Mouse (Mus musculus) neural tube, embryonic 10.5 days (tissue): ENCODE measurements at regions not wholly inside any gene's neighbourhood (a gene's known extent, or its start where the extent isn't known, plus 50 kb on each side); places are given as distances from the start of the nearest gene placed in this dataset.
A peak's percentile ranks its signal among the peaks of the same experiment; 100 is the strongest.

Experiments
- DNase-seq: peaks from one replicate; pipeline ENCODE4 v3.0.0-alpha.2; 2017; ENCODE audit warnings: low spot score; ENCODE audit errors: extremely low spot score

DNA sequence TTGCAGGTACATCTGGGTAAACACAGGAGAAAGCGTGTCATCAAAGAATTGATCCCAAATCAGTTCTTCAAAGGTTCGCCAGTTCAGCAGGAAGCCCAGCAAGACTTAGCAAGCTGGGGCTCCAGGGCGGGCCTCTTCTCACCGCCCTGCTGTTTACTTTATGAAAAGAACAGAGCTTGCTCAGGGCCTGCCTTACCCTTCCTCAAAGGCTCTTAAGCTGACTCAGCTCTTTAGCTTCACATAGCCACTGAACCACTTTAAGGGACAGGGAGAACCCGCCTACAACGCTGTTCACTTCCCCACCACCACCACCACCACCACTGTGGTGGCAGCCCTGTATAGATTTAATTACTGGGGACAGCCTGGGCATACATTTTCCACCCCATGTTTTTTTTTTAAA is 148.5 kb downstream of the Clic5 start:
- no peak for DNase-seq

DNA sequence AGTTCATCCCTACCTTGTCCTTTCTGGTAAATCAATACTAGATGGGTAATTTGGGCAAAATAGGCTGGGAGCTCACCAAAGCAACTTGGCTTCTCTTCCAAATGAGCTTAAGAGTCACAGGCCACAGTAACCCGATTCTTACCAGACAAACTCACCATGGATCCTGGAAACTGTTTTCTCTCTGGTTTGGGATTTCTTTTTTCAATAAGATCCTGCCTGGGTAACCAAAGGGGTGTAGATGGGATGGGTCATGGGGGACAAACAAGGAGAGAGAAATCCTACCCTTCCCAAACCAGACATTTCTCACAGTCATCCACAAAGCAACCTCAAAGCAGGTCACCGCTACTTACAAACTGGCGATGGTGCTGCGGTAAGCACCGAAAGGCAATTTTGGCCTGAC is 148.9 kb downstream of the Clic5 start:
- DNase-seq = no peak

DNA sequence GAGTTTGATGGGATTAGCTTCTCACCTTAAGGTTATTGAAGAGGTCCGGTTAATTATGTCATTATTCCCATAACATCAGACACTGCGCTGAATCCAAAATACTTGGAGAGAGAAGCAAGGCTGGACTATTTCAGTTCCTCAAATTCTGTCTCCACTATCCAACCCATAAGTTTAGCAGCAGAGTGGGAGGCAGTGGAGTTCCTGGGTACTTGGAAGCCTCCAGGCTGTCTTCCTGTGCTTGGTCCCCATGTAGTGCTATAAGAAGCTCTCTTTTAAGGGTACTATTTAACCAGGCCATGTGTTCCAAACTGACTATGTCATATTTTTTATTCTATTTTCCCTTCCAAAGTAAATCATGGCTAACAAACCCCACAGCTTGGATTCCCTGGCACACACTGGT is 156.2 kb downstream of the Clic5 start:
- DNase-seq = no peak

DNA sequence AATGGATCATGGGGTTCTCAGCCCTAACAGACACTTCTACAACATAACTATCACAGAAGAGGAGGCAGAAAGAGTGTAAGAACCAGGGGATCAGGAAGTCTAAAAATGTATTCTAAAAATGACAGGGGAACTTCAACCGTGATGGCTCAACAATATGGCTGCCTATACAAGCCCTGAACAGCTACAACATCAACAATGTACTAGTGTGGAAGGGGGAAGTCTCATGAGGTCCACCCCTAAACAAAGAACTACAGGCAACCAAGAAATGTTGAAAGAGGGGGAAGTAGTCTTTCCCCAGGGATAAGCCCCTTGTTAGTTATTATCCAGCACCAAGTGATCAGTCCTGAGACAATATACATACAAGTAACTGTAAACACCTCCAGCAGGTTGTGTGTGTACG is 157.0 kb downstream of the Clic5 start:
- DNase-seq = no peak

DNA sequence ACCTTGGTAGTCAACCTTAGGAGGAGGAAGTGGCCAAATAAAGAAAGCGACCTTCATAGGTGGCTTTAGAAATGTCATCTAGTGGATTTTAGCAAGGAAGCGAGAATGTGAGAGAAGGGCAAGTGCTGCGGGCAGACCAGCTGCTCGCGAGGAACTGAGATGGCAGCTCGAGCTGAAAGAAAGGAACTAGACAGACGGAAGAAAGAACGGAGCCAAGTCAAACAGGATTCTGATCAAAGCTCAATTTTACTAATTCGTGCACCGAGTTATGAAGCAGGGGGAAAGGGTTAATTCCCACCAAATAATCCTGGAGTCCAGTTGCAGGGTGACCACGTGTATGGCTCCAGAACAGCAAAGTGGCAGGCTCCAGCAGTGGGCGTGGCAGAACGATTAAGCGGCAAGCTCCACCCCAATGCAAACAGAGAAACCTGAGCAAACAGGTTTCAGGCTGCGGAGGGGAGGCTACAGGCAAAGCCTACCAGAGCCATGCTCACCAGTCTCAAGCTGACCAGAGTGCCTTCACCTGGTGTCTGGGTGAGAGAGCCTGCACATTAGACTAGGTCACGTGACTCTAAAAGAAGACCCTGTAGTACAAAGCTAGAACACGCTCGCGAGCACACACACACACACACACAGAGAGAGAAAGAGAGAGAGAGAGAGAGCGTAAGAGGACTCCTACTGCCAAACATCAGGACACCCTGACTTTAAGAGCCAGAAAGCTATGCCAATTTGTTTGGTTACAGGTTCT is 162.0 kb downstream of the Clic5 start:
- no peak for DNase-seq

DNA sequence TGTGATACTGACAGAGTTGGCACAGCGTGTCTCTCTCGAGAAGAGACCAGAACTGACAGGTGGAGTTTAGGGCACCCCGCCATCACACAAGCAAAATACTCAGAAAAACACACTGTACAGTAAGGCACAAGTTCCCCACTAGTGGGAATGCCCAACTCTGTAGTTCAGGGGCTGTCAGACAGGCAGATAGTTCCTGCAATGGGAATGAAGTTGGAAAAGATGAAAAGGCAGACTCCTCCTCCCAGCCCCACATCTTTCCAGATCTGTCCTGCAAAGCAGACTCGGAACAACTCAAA is 162.5 kb downstream of the Clic5 start:
- DNase-seq = no peak

DNA sequence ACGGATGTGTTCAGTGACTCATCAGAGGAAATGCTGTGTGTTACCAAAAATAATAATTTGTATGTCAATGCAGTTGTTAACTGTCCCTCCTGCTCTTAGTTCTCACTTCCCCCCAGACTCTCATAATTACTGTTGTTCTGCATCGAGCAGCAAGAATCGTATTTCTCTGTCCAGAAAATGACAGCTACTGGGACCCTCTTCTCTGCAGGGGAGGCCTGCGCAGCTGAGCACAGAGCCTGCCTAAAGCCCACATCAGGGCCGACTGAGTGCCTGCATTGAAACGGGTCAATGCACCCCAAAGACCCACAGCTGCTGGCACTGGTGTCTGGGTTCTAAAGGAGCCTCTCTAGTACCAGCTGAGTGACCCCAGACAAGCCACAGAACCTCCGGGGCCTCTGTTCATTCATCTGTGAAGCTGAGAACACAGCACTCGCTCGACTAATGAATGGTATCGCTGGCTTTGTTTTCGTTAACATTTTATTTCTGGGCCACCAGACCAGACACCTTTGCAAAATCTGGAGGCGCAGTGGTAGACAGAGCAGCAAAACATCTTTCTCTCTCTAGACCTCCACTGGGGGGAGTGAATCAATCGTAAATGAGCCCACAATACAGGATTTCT is 163.2 kb downstream of the Clic5 start:
- DNase-seq = peak; percentile 31

DNA sequence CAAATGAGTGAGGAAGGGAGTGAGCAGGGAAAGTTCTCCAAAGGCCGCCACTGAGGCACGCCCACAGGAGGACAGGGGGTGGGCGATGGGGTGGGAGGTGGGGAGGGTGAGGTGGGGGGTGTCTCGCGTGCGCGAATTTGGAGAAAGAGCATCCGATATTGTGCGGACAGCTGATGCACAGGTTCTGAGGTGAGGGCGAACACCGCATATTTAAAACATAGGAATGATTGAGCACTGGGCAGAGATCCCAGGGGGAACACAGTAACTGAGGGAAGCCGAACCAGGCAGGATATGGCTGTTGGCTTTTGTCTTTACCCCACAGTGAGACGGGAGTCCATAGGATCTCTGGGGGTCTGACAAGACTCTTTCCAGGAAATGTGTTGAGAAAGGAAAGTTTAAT is 163.8 kb downstream of the Clic5 start:
- DNase-seq = no peak

DNA sequence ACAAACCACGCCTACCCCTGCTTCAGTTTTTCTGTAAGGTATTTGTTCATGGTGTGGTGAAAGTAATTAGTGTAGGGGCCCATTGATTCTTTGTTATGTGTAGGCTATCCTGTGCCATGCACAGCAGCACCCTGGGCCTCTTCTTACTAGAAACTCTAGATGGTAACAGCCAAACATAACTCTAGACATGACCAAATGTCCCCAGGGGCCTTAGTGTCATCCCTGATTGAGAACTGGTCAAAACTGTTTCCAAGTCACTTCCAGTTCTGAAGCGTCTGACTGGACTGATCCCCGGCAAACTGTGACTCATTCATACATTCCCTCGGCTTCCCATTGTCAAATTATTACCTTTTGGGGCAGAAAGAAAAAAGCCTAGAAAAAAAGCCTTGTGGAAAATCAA is 174.7 kb downstream of the Clic5 start:
- no peak for DNase-seq

DNA sequence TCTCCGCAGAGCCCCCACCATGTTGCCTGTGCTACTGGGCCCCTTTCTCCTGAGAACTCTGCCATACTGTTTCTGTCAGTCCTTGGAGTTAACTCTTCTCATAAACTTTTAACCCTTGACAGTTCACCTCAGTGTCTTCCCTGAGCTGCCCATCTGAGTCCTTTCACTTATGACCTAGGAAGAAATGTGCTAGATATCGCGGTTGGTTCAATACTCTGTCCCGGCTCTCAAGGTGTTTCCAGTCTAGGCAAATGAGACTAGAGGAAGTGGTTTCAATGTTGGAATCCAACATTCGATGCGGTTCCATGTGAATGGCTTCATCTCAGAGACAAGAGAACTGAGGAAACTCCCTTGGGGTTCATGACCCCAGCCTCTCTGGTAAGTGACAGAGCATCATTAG is 176.1 kb downstream of the Clic5 start:
- no peak for DNase-seq

DNA sequence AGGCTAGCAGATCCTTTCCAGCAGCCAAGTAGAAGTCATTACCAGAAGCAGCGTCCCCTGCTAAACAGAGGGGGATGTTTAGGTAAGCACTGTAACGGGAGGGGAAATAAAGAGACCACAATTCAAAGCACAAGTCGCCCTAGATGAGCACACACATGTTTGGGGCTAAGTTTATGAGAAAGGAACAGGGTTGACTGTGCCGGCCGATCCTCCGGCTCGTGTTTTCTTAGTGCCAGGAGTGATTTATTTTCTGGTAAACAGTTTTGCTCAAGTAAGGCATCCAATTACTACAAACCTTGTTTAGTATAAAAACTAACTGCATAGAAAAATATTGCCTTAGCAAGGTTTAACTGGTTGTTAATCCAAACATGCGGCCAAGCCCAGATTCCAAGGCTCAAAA is 178.1 kb downstream of the Clic5 start:
- no peak for DNase-seq

DNA sequence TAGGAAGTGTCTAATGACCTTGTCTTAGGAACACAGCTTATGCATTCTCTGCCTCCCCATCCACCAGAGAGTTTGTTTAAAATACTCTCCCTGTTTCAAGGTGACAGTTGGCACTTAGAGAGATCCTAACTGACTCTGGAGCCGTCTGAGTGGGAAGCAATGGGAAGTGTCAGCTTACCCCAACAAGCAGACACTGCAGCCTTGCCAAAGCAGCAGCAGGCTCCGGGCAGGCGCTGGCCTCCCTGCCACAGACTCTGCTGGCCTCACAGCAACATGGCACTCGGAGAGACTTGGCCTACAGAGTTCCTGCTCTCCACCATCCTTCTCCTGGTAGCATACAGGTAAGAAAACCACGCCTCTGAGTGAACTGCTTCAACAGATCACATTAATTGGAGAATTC is 179.2 kb downstream of the Clic5 start:
- no peak for DNase-seq

DNA sequence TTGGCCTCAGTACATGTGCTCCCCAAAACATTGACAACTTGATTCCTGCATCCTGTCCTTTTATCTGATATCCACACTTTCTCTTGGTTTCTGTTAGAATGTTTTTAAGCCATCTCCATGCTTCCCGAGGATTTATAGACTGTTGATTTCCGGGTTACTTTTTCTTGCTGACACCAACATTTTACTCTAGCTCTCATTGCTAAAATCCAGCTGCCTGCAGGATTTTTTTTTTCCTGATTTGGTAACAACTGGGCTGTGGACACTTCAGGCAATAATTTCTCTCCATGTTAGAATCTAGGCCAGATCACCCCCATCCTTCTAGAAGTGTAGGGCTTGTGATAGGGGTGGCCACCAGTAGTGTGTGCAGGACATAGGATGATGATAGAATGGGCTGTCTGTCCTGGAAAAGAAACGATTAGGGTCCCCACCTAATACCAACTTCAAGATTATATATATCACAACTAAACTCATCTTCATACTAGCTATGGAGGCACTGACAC is 182.6 kb downstream of the Clic5 start:
- DNase-seq = no peak

DNA sequence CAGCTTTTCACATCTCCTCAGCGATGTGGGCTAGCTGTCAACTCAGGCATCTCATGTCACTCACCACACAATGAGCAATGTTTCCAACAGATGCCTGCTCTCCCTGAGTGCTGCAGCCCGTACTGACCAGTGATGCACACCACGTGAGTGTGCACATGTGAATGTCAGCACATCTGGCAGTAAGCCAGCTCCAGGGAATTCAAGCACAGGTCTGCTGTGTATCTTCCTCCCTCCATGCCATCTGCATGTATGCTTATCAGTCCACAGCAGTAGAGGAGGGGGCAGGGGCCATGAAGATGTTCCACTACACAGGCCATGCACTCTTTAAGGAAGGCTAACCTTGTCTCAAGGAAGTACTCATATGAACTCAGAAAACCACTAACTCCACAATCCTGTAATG is 183.2 kb downstream of the Clic5 start:
- DNase-seq = no peak

DNA sequence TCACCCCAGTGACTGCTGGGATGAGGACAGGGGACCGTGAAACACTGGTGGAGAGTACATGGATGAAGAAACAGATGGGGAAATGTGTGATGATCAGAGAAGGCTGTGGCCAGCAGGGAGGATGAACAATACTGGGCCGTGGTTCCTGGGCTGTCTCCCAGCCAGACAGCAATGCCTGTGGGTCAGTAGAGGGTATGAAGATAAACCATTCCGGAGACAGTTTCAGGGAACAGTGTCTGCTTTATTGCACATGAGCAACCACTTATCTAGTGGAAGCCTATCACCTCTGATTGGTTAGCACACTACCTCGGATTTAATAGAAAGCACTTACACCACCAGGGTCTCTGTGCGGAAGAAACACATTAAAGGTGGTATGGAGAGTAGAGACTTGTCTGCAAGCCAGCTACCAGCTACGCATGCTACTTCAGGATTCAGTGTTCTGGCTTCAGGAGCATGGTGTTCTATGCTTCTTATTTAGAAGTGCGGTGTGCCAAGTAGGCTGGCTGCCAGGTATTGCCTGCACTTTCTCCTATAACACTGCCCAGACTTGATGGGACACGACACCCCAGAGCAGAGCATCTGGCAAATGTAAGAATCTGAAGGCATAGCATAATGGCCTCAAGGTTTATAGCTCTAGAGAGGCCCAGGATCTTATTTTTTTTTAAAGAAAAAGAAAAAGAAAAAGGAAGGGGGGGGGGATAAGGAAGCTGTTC is 185.5 kb downstream of the Clic5 start:
- no peak for DNase-seq

DNA sequence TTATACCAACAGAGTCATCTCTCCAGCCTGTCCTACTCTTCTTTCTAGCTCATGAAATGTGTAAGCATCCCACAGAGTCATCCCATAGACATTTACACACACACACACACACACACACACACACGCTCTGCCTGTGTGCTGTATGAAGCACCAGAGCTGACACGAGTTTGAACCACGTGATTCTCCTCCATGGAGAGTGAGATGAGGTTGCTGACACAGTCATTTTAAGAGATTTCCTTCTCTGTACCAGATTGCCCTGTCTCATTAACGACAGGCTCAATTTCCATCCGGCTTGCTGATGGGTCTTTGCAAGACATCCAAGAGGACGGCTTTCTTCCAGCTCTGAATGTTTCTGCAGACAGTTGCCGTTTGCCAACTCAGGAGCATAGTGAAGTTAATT is 190.0 kb downstream of the Clic5 start:
- no peak for DNase-seq

DNA sequence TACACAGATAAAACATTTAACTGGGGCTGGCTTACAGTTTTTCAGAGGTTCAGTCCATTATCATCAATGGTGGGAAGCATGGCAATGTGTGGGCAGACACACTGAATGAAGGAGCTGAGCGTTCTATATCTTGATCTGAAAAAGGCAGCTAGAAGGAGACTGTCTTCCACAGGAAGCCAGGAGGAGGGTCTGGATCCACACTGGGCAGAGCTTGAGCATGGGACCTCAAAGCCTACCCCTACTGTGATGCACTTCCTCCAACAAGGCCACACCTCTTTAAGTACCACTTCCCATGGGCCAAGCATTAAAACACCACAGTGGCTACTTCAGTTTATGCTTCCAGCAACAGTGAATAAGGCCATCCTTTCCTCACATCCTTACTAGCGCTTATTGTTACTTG is 200.5 kb downstream of the Clic5 start:
- DNase-seq = no peak

DNA sequence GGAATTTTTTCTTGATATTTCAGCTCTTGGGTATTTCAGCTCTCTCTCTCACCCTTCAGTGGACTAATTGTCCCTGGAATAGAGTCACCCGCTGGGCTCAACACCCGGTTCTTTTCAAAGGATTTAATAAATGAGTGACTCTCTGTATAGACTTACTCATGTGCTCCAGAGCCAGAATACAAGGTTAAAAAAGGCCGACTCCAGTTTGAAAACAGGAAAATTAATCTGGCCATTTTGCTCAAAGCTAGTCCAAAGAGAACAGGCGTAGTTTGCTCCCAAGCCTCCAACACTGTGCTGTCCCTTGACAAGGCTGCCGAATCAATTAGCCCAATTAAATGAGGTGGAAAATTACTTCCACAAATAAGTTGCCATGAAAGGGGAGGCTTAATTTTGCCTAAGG is 209.4 kb downstream of the Clic5 start:
- no peak for DNase-seq

DNA sequence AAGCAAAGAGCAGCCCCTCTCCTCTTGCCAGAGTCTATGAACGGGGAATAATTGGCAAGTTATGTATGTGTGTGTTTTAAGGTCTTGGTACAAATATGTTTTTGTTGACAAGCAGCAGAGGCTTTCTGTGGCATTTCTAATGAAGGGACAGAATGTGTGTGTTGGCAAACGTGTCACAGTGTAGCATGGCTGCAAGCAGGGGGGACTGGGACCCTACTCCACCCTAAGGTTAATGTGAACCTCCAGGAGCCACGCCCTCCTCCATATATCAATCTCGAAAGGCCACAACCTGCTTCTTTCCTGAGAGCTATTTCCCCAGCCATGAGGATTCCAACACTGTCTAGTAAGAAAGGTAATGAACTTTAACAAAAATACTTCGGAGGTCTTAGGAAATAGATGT is 209.8 kb downstream of the Clic5 start:
- DNase-seq = no peak

DNA sequence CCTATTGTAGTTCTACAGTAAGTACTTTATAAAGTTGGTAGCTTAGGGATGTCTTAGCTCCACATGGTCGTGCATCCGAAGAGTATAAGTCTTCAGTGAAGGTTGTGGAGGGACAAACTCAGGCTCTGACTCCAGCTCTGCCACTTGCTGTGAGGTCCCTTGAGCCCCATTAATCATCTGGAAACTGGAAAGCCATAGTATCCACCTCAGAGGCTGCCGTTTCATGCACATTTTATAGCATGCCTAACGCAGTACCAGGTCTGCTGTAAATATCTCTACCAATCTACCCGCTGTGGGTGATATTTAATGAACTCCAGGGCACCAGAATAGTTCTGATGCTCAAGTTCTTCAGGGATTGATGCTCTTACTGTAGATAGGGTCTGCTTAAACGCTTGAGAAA is 216.5 kb downstream of the Clic5 start:
- DNase-seq = no peak

DNA sequence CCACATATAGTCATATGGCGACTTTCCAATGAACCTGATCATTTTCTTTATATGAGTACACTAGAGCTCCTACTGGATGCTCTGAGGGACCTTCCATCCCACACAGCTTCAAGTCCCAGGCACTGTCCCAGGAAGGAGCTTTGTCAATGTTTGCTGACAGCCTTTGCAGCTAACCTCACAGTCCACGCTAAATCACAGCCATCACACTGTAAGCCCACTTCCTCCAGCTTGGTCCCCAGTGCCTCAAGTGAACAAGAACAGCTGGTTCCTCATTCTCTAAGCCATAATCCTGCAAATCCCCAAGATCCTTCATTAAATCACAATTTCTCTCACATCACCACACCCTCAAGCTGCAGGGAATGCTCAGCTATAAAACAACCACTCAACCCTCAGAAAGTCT is 222.6 kb downstream of the Clic5 start:
- no peak for DNase-seq

DNA sequence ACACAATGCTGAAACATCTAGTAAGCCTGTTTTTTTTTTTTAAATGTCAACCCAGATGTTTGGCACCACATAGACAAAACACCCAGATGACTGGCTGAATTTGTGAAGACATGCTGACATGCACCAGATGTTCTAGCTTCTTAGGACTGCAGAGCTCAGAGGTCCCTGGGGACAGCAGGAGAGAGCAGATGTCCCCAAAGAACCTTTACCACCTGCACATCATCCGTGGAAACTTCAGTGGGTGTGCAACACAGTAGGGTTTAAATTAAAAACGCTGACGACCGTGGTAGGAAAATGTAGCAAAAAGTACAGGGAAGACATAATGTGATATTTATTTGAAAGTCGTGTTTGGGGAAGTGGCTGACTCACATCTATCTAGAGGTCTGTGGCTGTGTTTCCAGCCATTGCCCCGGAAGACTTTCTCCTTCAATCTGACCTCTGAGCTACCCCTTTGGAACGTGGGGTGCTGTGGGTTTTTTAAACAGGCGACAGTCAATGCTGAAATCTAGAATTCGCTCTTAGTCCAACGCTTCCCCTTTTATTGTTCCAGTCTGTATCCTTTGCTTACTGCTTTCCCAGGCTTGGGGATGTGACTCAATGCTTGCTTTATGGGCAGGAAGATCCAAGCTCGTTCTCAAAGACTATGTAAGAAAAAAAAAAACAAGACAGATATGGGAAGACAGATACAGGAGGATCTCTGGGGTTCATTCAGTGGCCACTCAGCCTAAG is 230.5 kb downstream of the Clic5 start:
- no peak for DNase-seq
